Mouse (Mus musculus) heart, embryonic 16.5 days (tissue): ENCODE results near the gene Dnase2b. TPM values are rescaled to one million over a fixed set of nuclear protein-coding genes. Genes with fewer than 3 reads are reported as not detected.

Source experiments
- ATAC-seq: fragments of 200-750 bp; cut with Nextera tagmentation; replicated peaks from 2 replicates; pipeline ENCODE4 v1.8.0; 2017; ENCODE audit warnings: moderate number of reproducible peaks; ENCODE audit not compliant: insufficient read depth, low FRiP score; ENCODE audit errors: extremely low read depth
- H3K27ac ChIP-seq: fragments of 300-500 bp; sonication (generic); 2 replicates; pipeline ENCODE4 v1.5.1; 2014; ENCODE audit warnings: mild to moderate bottlenecking, low read length, control low read depth, moderate library complexity
- H3K27me3 ChIP-seq: fragments of 300-500 bp; sonication (generic); 2 replicates; pipeline ENCODE4 v1.6.1; 2014; ENCODE audit warnings: low read length, mixed read lengths; ENCODE audit not compliant: control insufficient read depth, insufficient read depth
- H3K36me3 ChIP-seq: fragments of 300-500 bp; sonication (generic); 2 replicates; pipeline ENCODE4 v1.6.1; 2014; ENCODE audit not compliant: control insufficient read depth, insufficient read depth
- H3K4me1 ChIP-seq: fragments of 300-500 bp; sonication (generic); 2 replicates; pipeline ENCODE4 v1.6.1; 2014; ENCODE audit warnings: low read length, mixed read lengths; ENCODE audit not compliant: control insufficient read depth, insufficient read depth
- H3K4me2 ChIP-seq: fragments of 300-500 bp; sonication (generic); 2 replicates; pipeline ENCODE4 v1.6.1; 2014; ENCODE audit warnings: low read depth, mild to moderate bottlenecking, control low read depth, low read length
- H3K4me3 ChIP-seq: fragments of 300-500 bp; sonication (generic); 2 replicates; pipeline ENCODE4 v1.5.1; 2014; ENCODE audit warnings: mild to moderate bottlenecking, control low read depth, low read length
- H3K9ac ChIP-seq: fragments of 300-500 bp; sonication (generic); 2 replicates; pipeline ENCODE4 v1.6.1; 2014; ENCODE audit warnings: low read length, control low read depth
- H3K9me3 ChIP-seq: fragments of 300-500 bp; sonication (generic); replicated peaks from 2 replicates; pipeline ENCODE4 v1.6.1; 2016; ENCODE audit warnings: low read length; ENCODE audit not compliant: control insufficient read depth
- WGBS: fragments of 180-500 bp; shearing (Covaris S2); extraction: QIAGEN DNeasy Blood & Tissue Kit; methylation state at CpG from one replicate; pipeline ENCODE4 v1.1.7; 2014; 5-methylcytosine and 5-hydroxymethylcytosine counted together
- polyA plus RNA-seq: library from polyadenylated mRNA; unstranded; fragments of >200 nt; fragmentation: Nextera tagmentation; extraction: Ambion mirVana; gene quantifications from 2 replicates; pipeline ENCODE4 v1.2.1, GENCODE M21; 2015

Dnase2b gene
- polyA plus RNA-seq: not detected in 2 replicates

DNA sequence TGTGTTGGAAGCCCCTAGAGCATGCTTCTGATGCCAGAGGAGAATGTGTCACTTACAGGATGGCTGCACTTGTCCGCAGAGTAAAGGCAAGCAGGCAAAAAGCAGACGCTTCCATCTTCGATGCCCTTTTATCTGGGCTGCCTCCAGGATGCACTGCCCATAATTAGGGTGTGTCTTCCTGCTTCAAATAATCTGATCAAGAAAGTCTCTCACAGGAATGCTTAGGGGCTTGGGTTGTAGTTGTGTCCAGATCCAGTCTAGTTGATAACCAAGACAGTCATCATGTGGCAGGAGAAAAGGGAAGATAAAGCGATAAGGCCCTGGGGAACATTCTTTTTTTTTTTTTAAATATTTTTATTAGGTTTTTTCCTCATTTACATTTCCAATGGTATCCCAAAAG, at the start of gene Dnase2b:
Gene Dnase2b, minus strand, starts transcription at position 101 of the 400 bp plus-strand sequence.
- no peaks in the 10 kb centered on the region for H3K27me3 ChIP-seq
- H3K27ac ChIP-seq: no peak within 1 kb of the TSS
- no peak within 1 kb of the TSS for H3K9ac ChIP-seq
- ATAC-seq: no peak
- peaks cover 4% of the 10 kb centered on the region; the same call in 1 of the 2 replicates for H3K4me1 ChIP-seq
- no peaks in the 10 kb centered on the region for H3K9me3 ChIP-seq
- no peak within 1 kb of the TSS for H3K4me2 ChIP-seq
- no peak within 1 kb of the TSS for H3K4me3 ChIP-seq
- no peaks in the 10 kb centered on the region for H3K36me3 ChIP-seq
- WGBS: 90% methylated on average over 4 of the region's 4 CpGs

DNA sequence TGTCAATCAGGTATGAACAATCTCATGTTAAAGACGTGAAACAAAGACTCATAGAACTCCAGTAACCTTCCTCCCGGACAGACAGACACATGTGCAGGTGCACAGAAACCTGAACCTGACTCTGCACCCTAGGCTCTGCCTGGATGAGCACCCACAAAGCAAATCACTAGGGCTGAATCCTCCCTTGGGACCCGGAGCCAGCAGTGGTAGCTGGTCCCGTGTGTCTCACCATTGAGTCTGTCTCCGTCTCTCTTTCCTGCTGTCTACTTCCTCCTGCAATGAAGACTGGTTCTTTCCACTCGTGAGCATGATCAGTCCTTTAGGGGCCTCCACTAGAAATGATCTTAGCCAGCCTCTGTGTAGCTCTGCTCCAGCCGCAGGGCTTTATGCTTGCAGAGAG, 46.5 kb upstream of the Dnase2b start:
- no peak overlapping the region for H3K4me3 ChIP-seq
- no peaks in the 10 kb centered on the region for H3K27me3 ChIP-seq
- no peak for ATAC-seq
- H3K36me3 ChIP-seq: no peaks in the 10 kb centered on the region
- peaks cover 6% of the 10 kb centered on the region for H3K4me1 ChIP-seq
- no peaks in the 10 kb centered on the region for H3K9me3 ChIP-seq
- H3K27ac ChIP-seq: no peak overlapping the region
- no peak overlapping the region for H3K9ac ChIP-seq
- 69% methylated on average over 7 of the region's 7 CpGs for WGBS
- no peak overlapping the region for H3K4me2 ChIP-seq

DNA sequence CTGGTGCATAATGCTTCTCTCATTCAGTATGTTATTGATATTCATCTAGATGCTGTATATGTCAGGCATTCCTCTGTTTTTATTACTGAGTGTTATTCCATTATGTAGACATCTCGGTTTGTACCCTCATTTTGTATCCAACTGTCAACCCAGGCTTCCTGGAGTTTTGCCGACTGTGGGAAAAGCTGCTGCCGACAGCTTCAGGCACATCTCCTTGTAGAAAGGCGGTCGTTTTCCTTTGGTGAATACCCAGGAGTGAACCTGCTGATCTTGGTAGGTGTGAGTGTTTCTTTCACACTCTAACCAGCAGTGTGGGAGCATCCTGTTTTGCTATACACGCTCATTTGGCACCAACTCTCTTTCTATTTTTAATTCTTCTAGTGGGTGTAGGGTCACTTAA, 45.6 kb upstream of the Dnase2b start:
- H3K9me3 ChIP-seq: no peaks in the 10 kb centered on the region
- no peaks in the 10 kb centered on the region for H3K36me3 ChIP-seq
- WGBS: 36% methylated on average over 6 of the region's 6 CpGs

DNA sequence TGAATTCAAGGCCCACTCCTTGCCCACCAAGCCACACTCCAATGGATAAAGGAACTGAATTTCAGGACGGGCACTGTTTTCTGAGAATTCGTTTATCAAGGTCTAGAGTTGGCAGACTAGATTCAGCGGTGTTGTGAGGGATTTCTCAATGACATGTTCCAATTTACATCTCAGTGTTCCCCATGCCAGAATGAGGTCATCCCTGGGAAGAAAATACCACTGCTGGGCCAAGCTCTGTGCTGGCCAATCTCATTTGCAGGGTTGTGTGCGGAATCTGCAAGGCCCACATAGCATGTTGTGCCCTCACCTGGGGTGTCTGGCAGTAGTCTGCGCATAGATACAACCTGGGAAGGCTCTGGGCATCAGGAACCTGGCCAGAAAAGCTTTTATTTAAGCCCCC, 43.9 kb upstream of the Dnase2b start:
- 80% methylated on average over 5 of the region's 5 CpGs for WGBS
- Histone ChIP-seq H3K4me2 (no peak overlapping the region), H3K9me3 (no peaks in the 10 kb centered on the region), H3K27ac (no peak overlapping the region), H3K4me3 (no peak overlapping the region), H3K27me3 (no peaks in the 10 kb centered on the region), H3K4me1 (peaks cover 9% of the 10 kb centered on the region), H3K36me3 (no peaks in the 10 kb centered on the region), H3K9ac (no peak overlapping the region)
- ATAC-seq: no peak

More for the DNA sequence above, 45.6 kb upstream of the Dnase2b start:
- no peak overlapping the region for H3K9ac ChIP-seq
- no peak overlapping the region for H3K4me3 ChIP-seq
- no peaks in the 10 kb centered on the region for H3K27me3 ChIP-seq
- ATAC-seq: no peak
- H3K4me2 ChIP-seq: no peak overlapping the region
- no peak overlapping the region for H3K27ac ChIP-seq
- peaks cover 6% of the 10 kb centered on the region for H3K4me1 ChIP-seq

DNA sequence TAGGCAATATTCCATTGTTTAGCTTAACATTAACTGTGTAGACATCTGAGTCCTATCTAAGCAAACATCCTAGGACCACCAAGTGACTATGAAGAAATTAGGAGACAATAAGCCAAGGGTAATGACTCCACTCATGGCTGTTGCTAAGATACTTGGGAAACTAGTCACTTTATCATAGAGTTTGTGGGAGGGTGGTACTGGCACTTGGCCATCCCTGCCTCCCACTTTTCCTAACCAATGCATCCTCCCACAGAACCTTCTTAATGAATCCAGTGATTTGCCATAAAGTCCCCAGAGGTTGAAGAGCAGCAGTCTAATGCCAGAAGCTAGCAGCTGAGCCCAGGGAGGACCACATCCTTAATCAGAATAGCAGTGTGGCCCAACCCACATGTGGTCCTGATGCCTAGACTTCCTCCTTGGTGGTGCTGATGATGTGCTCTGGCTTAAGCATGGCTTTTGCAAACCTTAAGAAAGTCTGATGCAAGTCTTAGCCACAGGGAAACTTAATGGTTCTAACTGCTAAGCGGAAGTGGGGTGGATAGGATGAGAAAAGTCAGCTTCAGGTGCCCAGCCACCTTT, 42.8 kb upstream of the Dnase2b start:
- no peaks in the 10 kb centered on the region for H3K9me3 ChIP-seq
- WGBS: 75% methylated on average over 1 of the region's 1 CpGs
- no peak overlapping the region for H3K27ac ChIP-seq
- H3K27me3 ChIP-seq: no peaks in the 10 kb centered on the region
- H3K36me3 ChIP-seq: no peaks in the 10 kb centered on the region
- H3K4me2 ChIP-seq: no peak overlapping the region
- no peak overlapping the region for H3K9ac ChIP-seq
- no peak overlapping the region for H3K4me3 ChIP-seq
- H3K4me1 ChIP-seq: peaks cover 14% of the 10 kb centered on the region
- ATAC-seq: no peak

DNA sequence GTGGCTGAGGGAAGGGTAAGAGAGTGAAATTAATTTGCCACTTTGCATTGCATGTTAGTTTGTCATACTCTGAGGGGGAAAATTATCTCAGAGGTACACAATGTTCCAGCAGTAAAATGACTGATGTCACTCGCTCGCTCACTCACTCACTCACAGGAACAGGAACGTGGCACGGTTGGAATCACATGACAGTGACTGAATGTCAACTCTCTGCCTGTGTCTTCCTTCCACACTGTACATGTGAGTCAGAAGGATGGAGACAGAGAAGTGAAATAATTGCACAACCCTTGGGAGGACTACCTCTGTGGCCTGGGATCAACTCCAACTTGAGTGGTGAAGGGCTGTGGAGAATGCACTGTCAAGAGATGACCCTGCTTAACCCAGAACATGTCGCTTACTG, 42.0 kb upstream of the Dnase2b start:
- Histone ChIP-seq H3K9ac (no peak overlapping the region), H3K4me3 (no peak overlapping the region), H3K4me1 (peaks cover 14% of the 10 kb centered on the region), H3K27me3 (no peaks in the 10 kb centered on the region), H3K36me3 (no peaks in the 10 kb centered on the region), H3K9me3 (no peaks in the 10 kb centered on the region), H3K27ac (no peak overlapping the region), H3K4me2 (no peak overlapping the region)
- no peak for ATAC-seq
- 84% methylated on average over 5 of the region's 5 CpGs for whole genome bisulfite sequencing

DNA sequence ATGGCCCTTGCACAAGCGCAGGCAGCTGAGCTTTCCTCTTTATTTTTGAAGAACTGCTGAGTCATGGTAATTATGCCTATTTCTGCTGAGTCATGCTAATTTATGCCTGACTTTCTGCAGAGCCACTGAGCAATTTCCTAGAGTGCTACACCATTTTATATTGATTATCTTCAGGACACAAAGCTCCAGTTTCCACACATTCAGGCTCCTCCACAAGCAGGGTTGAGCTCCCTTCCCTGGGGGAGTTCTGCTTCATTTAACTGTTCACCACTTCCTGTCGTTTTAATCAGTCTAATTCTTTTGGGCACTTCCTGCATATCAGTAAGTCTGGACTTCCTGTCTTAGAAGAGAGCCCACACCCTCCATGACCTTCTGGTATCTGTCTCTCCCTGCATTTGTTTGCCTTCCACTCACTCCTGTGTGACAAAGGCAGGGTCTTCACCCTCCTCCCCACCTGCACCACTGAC, 39.7 kb upstream of the Dnase2b start:
- 47% methylated on average over 2 of the region's 2 CpGs for WGBS
- no peak overlapping the region for H3K27ac ChIP-seq
- no peaks in the 10 kb centered on the region for H3K9me3 ChIP-seq
- ATAC-seq: no peak; the same call in 1 of the 2 replicates
- no peak overlapping the region for H3K4me3 ChIP-seq
- H3K9ac ChIP-seq: no peak overlapping the region
- H3K4me1 ChIP-seq: peaks cover 9% of the 10 kb centered on the region
- no peaks in the 10 kb centered on the region for H3K27me3 ChIP-seq
- no peak overlapping the region for H3K4me2 ChIP-seq
- H3K36me3 ChIP-seq: no peaks in the 10 kb centered on the region

DNA sequence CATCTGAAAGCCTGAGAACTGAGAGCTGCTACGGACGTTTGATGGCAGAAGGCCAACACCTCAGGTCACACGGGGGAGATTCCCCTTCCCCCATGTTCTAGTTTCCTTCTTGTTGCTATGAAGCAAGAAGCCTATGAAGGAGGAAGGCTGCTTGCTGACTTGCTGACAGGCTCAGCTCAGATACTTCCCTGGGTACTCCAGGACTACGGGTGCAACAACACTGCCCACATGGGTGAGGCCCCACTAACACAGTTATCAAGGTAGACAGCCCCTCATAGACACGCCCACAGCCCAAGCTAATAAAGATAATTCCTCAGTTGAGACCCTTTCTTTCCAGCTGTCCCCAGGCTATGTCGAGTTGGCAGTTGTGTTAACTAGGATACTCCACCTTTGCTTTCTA, 38.3 kb upstream of the Dnase2b start:
- WGBS: 32% methylated on average over 6 of the region's 6 CpGs
- Histone ChIP-seq H3K36me3 (no peaks in the 10 kb centered on the region), H3K4me3 (no peak overlapping the region), H3K4me2 (no peak overlapping the region), H3K9ac (no peak overlapping the region), H3K9me3 (no peaks in the 10 kb centered on the region), H3K27me3 (no peaks in the 10 kb centered on the region), H3K27ac (no peak overlapping the region), H3K4me1 (peaks cover 8% of the 10 kb centered on the region)
- no peak; the same call in 1 of the 2 replicates for ATAC-seq

DNA sequence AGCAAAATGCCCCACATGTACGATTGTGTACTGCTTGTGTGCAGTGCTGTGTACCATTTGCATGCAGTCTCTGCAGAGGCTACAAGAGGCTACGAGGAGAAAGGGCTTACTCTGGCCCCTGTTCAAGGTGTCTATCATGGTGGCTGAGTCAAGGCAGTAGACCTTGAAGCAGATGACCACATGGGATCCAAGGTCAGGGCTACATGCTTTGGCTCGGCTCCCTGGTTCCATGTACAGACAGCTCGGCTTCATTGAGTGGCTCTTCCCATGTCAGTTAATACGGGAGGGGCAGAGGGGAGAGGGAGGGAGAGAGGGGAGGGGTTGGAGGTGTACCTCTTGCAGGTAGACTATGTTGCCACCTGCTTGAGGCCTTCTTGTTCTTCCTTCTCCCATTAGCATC, 37.0 kb upstream of the Dnase2b start:
- 84% methylated on average over 5 of the region's 5 CpGs for WGBS
- H3K27me3 ChIP-seq: no peaks in the 10 kb centered on the region
- no peak overlapping the region for H3K27ac ChIP-seq
- H3K4me3 ChIP-seq: no peak overlapping the region
- H3K4me1 ChIP-seq: peaks cover 8% of the 10 kb centered on the region
- no peaks in the 10 kb centered on the region for H3K9me3 ChIP-seq
- H3K36me3 ChIP-seq: no peaks in the 10 kb centered on the region
- H3K9ac ChIP-seq: no peak overlapping the region
- no peak overlapping the region for H3K4me2 ChIP-seq
- no peak for ATAC-seq
